Mouse (Mus musculus) neural tube, embryonic 15.5 days (tissue): ENCODE data around the gene Inppl1. TPM values are rescaled to one million over a fixed set of nuclear protein-coding genes. Genes with fewer than 3 reads are reported as not detected.
A peak's percentile ranks its signal among the peaks of the same experiment; 100 is the strongest.

ENCODE experiments used
- ATAC-seq: fragments of 200-750 bp; cut with Nextera tagmentation; 2 replicates; pipeline ENCODE4 v1.8.0; 2017; ENCODE audit warnings: mild to moderate bottlenecking, moderate TSS enrichment, moderate library complexity; ENCODE audit not compliant: low FRiP score
- H3K27ac ChIP-seq: fragments of 300-500 bp; sonication (generic); replicated peaks from 2 replicates; pipeline ENCODE4 v1.5.1; 2015; ENCODE audit warnings: mild to moderate bottlenecking, inconsistent platforms
- H3K27me3 ChIP-seq: fragments of 300-500 bp; sonication (generic); replicated peaks from 2 replicates; pipeline ENCODE4 v1.6.1; 2015; ENCODE audit warnings: inconsistent platforms
- H3K36me3 ChIP-seq: fragments of 300-500 bp; sonication (generic); 2 replicates; pipeline ENCODE4 v1.6.1; 2015; ENCODE audit warnings: inconsistent platforms
- H3K4me1 ChIP-seq: fragments of 300-500 bp; sonication (generic); 2 replicates; pipeline ENCODE4 v1.6.1; 2015; ENCODE audit warnings: inconsistent platforms
- H3K4me2 ChIP-seq: fragments of 300-500 bp; sonication (generic); 2 replicates; pipeline ENCODE4 v1.6.1; 2015; ENCODE audit warnings: inconsistent platforms, mild to moderate bottlenecking, moderate library complexity
- H3K4me3 ChIP-seq: fragments of 300-500 bp; sonication (generic); replicated peaks from 2 replicates; pipeline ENCODE4 v1.5.1; 2015; ENCODE audit warnings: mild to moderate bottlenecking, inconsistent platforms
- H3K9ac ChIP-seq: fragments of 300-500 bp; sonication (generic); replicated peaks from 2 replicates; pipeline ENCODE4 v1.6.1; 2015; ENCODE audit warnings: mild to moderate bottlenecking, inconsistent platforms
- H3K9me3 ChIP-seq: fragments of 300-500 bp; sonication (generic); replicated peaks from 2 replicates; pipeline ENCODE4 v1.6.1; 2016; ENCODE audit warnings: inconsistent platforms
- WGBS: fragments of 180-500 bp; shearing (Covaris S2); methylation state at CpG from one replicate; pipeline ENCODE4 v1.1.7; 2015; ENCODE audit warnings: mixed read lengths; 5-methylcytosine and 5-hydroxymethylcytosine counted together
- polyA plus RNA-seq: library from polyadenylated mRNA; unstranded; fragments of >200 nt; fragmentation: Nextera tagmentation; extraction: Ambion mirVana; gene quantifications from 2 replicates; pipeline ENCODE4 v1.2.1, GENCODE M21; 2015

Inppl1 gene
- polyA plus RNA-seq, 1 experiment from 2014 or later: 11.5 TPM

DNA sequence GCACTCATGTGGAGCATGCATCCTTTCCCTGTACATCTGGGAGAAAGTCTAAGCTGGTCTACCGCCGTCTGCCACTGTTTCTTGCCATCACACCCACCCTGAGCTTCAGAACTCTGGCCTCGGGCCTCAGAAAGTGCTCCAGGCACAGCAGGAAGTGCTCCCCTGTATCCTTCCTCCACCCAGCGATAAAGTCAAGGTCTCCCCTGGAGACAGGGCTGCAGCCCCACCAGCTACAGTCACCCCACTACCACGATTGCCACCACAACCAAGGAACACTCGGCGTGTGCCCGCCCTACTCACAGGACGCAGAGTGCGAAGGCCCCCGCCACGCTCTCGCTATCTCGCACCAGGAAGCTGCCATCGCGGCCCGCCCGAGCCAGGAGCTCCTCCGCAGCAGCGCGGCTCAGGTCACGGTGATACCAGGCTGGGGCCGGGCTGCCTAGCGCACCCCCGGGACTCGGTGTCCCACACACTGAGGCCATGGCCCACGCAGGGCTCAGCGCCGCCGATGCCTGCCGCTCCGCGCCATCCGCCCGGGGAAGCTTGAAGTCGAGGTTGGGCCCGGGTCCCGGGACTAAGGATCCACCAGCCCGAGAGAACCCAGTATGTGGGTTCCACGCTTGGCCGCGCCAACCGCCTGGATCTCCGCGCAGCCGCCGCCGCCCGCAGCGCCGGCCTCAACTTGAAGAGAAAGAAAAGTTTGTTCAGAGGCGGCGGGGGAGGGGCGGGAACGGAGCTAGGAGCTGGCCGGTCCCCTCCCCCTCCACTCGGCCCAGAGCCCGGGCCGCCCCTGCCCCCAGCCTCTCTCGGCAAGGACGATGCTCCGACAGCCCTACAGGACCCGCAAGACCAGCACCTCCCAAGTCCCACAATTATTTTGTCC, 1.5 kb downstream of the Inppl1 start:
- H3K4me3 ChIP-seq: peak overlapping the region; percentile 61
- H3K9me3 ChIP-seq: no peaks in the 10 kb centered on the region
- peaks cover 46% of the 10 kb centered on the region for H3K4me1 ChIP-seq
- H3K4me2 ChIP-seq: peak overlapping the region; percentile 99
- H3K27me3 ChIP-seq: peaks cover 7% of the 10 kb centered on the region; the same call in 1 of the 2 replicates
- peak overlapping the region; percentile 87 for H3K27ac ChIP-seq
- H3K9ac ChIP-seq: peak overlapping the region; percentile 62
- H3K36me3 ChIP-seq: no peaks in the 10 kb centered on the region
- peak; percentile 61; the same call in 1 of the 2 replicates for ATAC-seq
- under 1% methylated on average over 63 of the region's 63 CpGs for WGBS

DNA sequence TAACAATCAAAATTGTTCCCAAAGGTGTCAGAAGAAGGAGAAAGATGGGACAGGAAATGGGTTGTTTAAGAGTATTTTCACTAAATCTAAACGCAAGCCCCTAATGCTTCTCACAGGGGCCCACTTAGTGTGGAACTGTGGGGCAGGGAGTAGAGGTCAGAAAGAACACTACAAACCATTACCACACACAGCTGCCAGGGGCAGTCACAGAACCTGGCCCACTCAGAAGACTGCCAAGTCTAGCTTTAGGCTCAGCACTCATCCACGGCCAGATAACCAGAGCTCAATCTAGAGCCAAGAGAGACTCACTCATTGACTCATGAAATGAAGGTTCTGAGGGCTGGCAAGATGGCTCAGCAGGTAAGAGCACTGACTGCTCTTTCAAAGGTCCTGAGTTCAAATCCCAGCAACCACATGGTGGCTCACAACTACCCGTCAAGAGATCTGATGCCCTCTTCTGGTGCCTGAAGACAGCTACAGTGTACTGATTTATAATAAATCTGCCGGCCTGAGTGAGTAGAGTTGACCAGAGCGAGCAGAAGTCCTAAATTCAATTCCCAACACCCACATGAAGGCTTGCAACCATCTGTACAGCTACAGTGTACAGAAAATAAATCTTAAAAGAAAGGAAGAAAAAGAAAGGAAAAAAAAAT, 2.4 kb downstream of the Inppl1 start:
- Histone ChIP-seq H3K9ac (peak overlapping the region; percentile 62; the same call in 1 of the 2 replicates), H3K27me3 (peaks cover 7% of the 10 kb centered on the region; the same call in 1 of the 2 replicates), H3K4me3 (peak overlapping the region; percentile 61), H3K36me3 (peaks cover 8% of the 10 kb centered on the region; the same call in 1 of the 2 replicates), H3K27ac (peak overlapping the region; percentile 87), H3K9me3 (no peaks in the 10 kb centered on the region), H3K4me1 (peaks cover 46% of the 10 kb centered on the region), H3K4me2 (peak overlapping the region; percentile 99)
- no peak for ATAC-seq
- 41% methylated on average over 5 of the region's 5 CpGs for WGBS

DNA sequence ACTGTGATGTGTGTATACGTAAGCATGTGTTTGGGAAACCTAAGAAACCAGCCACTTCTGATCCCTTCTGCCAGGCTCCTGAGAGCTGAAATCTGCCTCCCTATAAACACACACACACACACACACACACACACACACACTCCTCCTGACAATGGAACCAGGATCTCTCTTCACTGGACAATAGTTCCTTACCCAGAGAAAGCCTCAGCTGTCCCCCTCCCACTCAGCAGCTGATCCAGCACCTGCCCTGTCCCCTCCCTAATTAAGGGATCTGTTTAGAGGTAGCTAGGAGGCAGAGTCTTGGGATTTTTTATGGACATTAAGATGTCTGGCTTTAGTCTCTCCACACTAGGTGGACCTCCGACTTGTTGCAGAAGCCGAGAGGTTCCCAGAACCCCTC, 3.1 kb downstream of the Inppl1 start:
- H3K27ac ChIP-seq: no peak overlapping the region
- peaks cover 14% of the 10 kb centered on the region; the same call in 1 of the 2 replicates for H3K36me3 ChIP-seq
- peaks cover 7% of the 10 kb centered on the region; the same call in 1 of the 2 replicates for H3K27me3 ChIP-seq
- H3K4me2 ChIP-seq: peak overlapping the region; percentile 99
- peak overlapping the region; percentile 61; the same call in 1 of the 2 replicates for H3K4me3 ChIP-seq
- peaks cover 46% of the 10 kb centered on the region for H3K4me1 ChIP-seq
- no peak for ATAC-seq
- no peak overlapping the region for H3K9ac ChIP-seq
- H3K9me3 ChIP-seq: no peaks in the 10 kb centered on the region
- WGBS: 57% methylated on average over 3 of the region's 3 CpGs

DNA sequence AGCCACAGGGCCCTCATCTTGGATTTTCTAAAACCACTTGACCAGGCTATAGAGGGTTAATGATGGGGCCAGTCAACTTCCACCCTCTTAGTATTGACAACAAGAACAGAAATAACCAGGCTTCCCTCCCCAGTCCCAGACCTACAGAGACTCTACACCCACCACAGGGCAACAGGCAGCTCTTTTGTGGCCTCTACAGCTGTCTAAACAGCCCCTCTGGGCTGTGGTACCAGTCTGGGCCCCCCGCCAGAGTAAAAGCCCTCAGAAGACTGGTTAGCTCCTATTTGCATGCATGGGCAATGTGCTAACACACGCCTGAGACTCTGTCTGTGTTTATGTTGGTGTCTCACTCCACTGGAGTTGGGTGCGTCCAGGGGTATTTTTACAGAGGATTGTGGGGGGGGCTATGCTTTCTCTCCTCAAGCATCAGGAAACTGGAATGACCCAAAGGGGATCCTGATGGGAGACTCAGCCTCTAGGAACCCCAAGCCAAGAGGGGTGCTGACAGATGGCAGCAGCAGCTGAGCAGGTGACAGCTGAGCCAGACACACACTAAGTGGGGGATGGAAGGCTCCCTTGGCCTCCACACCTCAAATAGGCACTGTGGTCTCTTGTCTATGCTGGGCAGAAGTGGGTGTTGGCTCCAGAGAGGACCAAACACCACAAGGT, 4.0 kb downstream of the Inppl1 start:
- Histone ChIP-seq H3K4me3 (no peak overlapping the region), H3K27ac (no peak overlapping the region; the same call in 1 of the 2 replicates), H3K36me3 (peaks cover 17% of the 10 kb centered on the region; the same call in 1 of the 2 replicates), H3K9me3 (no peaks in the 10 kb centered on the region), H3K4me2 (peak overlapping the region; percentile 11; the same call in 1 of the 2 replicates), H3K9ac (no peak overlapping the region), H3K27me3 (peaks cover 7% of the 10 kb centered on the region; the same call in 1 of the 2 replicates), H3K4me1 (peaks cover 46% of the 10 kb centered on the region)
- 45% methylated on average over 3 of the region's 3 CpGs for WGBS
- no peak for ATAC-seq

DNA sequence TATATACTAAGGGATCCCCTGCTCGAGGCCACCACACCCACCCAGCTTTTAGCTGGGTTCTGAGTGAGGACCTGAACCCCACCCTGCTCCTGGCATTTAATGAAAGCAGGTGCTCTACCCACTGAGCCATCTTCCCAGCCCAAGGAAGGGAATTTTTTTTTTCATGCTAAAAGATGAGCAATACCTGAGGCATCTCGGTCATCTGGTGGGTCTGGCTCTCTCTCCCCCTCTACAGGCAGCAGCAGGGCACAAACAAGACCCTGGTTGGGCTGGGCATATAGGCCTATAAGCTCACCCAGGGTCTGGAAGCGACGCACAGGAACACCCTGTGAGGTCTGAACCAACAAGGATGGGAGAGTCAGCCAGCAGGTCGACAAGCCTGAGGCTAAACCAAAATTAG, 4.7 kb downstream of the Inppl1 start:
- H3K36me3 ChIP-seq: peaks cover 17% of the 10 kb centered on the region; the same call in 1 of the 2 replicates
- H3K4me1 ChIP-seq: peaks cover 40% of the 10 kb centered on the region
- peaks cover 7% of the 10 kb centered on the region; the same call in 1 of the 2 replicates for H3K27me3 ChIP-seq
- no peak overlapping the region for H3K27ac ChIP-seq
- H3K4me2 ChIP-seq: no peak overlapping the region
- H3K4me3 ChIP-seq: no peak overlapping the region
- no peaks in the 10 kb centered on the region for H3K9me3 ChIP-seq
- no peak for ATAC-seq
- 83% methylated on average over 5 of the region's 5 CpGs for WGBS
- H3K9ac ChIP-seq: no peak overlapping the region

DNA sequence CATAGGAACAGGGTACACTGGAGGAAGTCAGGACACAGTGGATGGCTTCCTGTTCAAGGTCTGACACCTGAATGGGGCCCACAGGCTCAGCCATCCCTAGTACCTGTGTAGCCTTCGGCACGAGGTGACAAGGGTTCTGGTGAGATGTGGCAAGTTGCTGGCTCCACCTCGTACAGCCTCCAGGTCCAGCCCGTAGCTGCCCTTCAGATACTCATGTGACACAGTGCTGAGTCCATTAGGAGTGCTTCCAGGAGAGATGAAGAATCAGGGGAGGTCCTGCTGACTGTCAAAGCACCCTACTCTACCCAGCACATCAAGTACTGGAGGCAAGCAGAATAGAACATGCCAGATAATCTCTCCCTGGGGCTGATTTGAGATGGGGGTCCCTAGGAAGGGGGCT, 5.7 kb downstream of the Inppl1 start:
- ATAC-seq: no peak
- H3K9me3 ChIP-seq: no peaks in the 10 kb centered on the region
- WGBS: 91% methylated on average over 4 of the region's 4 CpGs

DNA sequence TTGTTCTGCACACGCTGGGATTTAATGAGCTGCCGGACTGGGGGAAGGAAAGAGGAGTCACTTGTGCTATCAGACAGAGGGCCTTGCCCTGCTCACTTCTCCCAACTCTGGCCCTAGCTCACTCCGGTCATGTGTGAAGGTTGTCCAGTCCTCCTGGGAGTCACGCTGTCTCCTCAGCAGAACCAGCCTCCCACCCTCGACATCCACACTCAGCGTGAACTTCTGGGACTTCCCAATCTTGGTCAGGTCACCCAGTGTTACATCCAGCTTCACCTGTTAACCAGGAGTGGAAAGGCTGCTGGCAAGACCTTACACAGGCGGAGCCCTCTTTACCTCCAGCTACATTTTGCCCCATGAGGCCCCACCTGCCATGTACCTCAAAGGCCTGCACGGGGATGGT, 6.6 kb downstream of the Inppl1 start:
- ATAC-seq: no peak
- Histone ChIP-seq H3K36me3 (peaks cover 22% of the 10 kb centered on the region; the same call in 1 of the 2 replicates), H3K27ac (no peak overlapping the region), H3K4me1 (peaks cover 21% of the 10 kb centered on the region), H3K9ac (no peak overlapping the region), H3K27me3 (peaks cover 7% of the 10 kb centered on the region; the same call in 1 of the 2 replicates), H3K4me3 (no peak overlapping the region), H3K9me3 (no peaks in the 10 kb centered on the region), H3K4me2 (no peak overlapping the region)
- WGBS: 96% methylated on average over 8 of the region's 8 CpGs

More for the DNA sequence above, 5.7 kb downstream of the Inppl1 start:
- H3K27ac ChIP-seq: no peak overlapping the region
- H3K36me3 ChIP-seq: peaks cover 22% of the 10 kb centered on the region; the same call in 1 of the 2 replicates
- H3K4me2 ChIP-seq: no peak overlapping the region
- peaks cover 31% of the 10 kb centered on the region for H3K4me1 ChIP-seq
- no peak overlapping the region for H3K4me3 ChIP-seq
- peaks cover 7% of the 10 kb centered on the region; the same call in 1 of the 2 replicates for H3K27me3 ChIP-seq
- H3K9ac ChIP-seq: no peak overlapping the region

DNA sequence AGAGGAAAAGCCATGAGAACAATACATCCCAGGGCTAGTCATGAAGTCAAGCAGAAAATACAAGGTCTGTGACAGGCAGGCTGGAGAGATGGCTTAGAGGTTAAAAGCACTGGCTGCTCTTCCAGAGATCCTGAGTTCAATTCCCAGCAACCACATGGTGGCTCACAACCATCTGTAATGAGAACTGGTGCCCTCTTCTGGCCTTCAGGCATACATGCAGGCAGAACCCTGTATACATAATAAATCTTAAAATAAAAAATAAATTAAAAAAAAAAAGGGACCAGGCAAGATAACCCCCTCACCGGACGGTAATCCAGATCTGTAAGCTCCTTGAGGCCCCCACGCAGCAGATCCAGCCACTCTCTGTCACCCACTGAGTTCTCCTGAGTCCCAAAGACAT, 7.7 kb downstream of the Inppl1 start:
- Histone ChIP-seq H3K9me3 (no peaks in the 10 kb centered on the region), H3K9ac (no peak overlapping the region), H3K4me1 (peaks cover 15% of the 10 kb centered on the region), H3K27ac (no peak overlapping the region), H3K4me2 (no peak overlapping the region), H3K4me3 (no peak overlapping the region), H3K36me3 (peaks cover 22% of the 10 kb centered on the region; the same call in 1 of the 2 replicates), H3K27me3 (0 out of 2 replicates have a peak, but pooled peaks cover 4% of the 10 kb centered on the region)
- ATAC-seq: no peak
- WGBS: 96% methylated on average over 3 of the region's 3 CpGs

DNA sequence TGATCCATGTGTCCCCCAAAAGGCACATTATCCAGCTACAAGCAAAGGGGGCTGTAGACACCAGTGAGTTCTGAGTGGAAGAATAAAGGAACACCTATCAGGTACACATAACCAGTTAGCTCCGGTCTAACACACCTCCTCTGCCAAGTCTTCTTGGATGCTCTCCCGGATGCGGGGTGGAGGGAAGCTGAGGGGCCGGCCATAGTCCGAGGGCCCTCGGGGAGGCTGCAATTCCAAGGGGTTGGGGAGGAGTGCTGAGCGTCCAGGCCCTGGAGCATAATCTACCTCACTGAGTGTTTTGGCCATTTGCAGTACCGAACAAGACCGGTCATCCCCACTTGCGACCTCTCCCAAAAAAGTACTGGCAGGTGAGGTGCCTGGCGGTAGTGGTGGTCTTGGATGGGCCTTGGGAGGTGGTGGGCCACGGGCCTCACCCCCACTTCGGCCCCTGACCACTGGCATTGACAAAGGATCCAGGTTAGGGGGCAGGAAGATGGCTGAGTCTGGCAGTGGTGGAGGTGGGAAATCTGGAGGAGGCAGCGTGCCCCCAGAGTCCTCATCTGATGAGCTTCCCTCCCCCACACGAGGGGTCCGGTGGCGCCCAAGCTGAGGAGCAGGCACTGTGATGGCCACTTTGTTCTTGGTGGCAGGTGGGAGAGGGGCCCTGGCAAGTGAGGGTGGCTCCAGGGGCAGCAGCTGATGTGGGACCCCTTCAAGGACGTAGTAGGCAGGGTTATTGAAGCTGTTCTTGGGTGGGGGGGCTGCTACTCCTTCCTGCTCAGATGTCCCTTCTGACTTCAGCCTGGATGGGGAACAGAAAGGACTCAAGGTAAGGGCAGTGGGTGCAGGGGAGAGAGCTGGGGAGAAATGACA, 14.0 kb downstream of the Inppl1 start:
- no peak for ATAC-seq
- 0 out of 2 replicates have a peak, but pooled peaks cover 5% of the 10 kb centered on the region for H3K36me3 ChIP-seq
- 82% methylated on average over 18 of the region's 18 CpGs for WGBS

More for the DNA sequence above, 14.0 kb downstream of the Inppl1 start:
- H3K4me3 ChIP-seq: no peak overlapping the region
- no peak overlapping the region for H3K27ac ChIP-seq
- no peaks in the 10 kb centered on the region for H3K9me3 ChIP-seq
- H3K4me1 ChIP-seq: peaks cover 29% of the 10 kb centered on the region
- H3K4me2 ChIP-seq: no peak overlapping the region
- peaks cover 54% of the 10 kb centered on the region for H3K27me3 ChIP-seq
- H3K9ac ChIP-seq: no peak overlapping the region
